Mouse (Mus musculus) liver, embryonic 14.5 days (tissue): ENCODE measurements around the gene Ubl7.

Experiments used
- CTCF ChIP-seq: IDR thresholded peaks from 2 replicates; pipeline ENCODE4 v1.5.1; 2016; ENCODE audit warnings: antibody characterized with exemption, low read depth, control low read depth
- EP300 ChIP-seq: IDR thresholded peaks from 2 replicates; pipeline ENCODE4 v1.6.1; 2016; ENCODE audit warnings: antibody characterized with exemption, low read depth

GRCm38 (mm10) chr9:57975200-57975821, 64.5 kb downstream of the Ubl7 start:
- TF ChIP-seq CTCF (no peak), EP300 (no peak)
